Mouse (Mus musculus) cerebellum, adult 2 months (tissue): ENCODE data around the gene Plekhf1. TPM values are rescaled to one million over a fixed set of nuclear protein-coding genes. Genes with fewer than 3 reads are reported as not detected.

Source experiments
- DNase-seq, 2 experiments: peaks; one replicate each; pipeline ENCODE4 v3.0.0; 2021
- H3K27ac ChIP-seq: fragments of 200-500 bp; 2 replicates; pipeline ENCODE4 v1.5.1; 2012; ENCODE audit warnings: low read length, control low read depth, inconsistent platforms; ENCODE audit not compliant: insufficient read depth
- H3K27me3 ChIP-seq: fragments of 200-500 bp; 2 replicates; pipeline ENCODE4 v1.6.1; 2012; ENCODE audit warnings: inconsistent platforms, mild to moderate bottlenecking, low read length, moderate library complexity; ENCODE audit not compliant: control insufficient read depth, insufficient read depth
- H3K4me1 ChIP-seq: fragments of 200-500 bp; 2 replicates; pipeline ENCODE4 v1.6.1; 2011; ENCODE audit warnings: low read length; ENCODE audit not compliant: control insufficient read depth, insufficient read depth
- H3K4me3 ChIP-seq: fragments of 200-500 bp; replicated peaks from 2 replicates; pipeline ENCODE3; 2011; ENCODE audit warnings: mild to moderate bottlenecking, low read depth, low read length, control low read depth; ENCODE audit not compliant: insufficient read depth
- CTCF ChIP-seq: fragments of 200-500 bp; IDR thresholded peaks from 2 replicates; pipeline ENCODE4 v1.5.1; 2011; ENCODE audit warnings: low read depth, mild to moderate bottlenecking, control low read depth, low read length, moderate library complexity, borderline replicate concordance; ENCODE audit not compliant: insufficient read depth
- POLR2A ChIP-seq: fragments of 200-500 bp; IDR thresholded peaks from 2 replicates; pipeline ENCODE4 v1.6.1; 2011; ENCODE audit warnings: low read length, control low read depth, borderline replicate concordance; ENCODE audit not compliant: insufficient read depth
- WGBS: fragments of 180-500 bp; shearing (Covaris S2); methylation state at CpG from one replicate; pipeline ENCODE4 v1.1.7; 2018; 5-methylcytosine and 5-hydroxymethylcytosine counted together
- polyA plus RNA-seq: library from polyadenylated mRNA; depleted of rRNA; stranded (reverse); fragments of >200 nt; gene quantifications from 2 replicates; pipeline ENCODE4 v1.2.3, GENCODE M21; 2012

Plekhf1 gene
- polyA plus RNA-seq, 1 experiment, result 8.2 TPM

- DNase-seq, result no peak
- Histone ChIP-seq H3K27me3 (no peaks in the 10 kb centered on the region), H3K4me1 (peaks cover 7% of the 10 kb centered on the region; the same call in 1 of the 2 replicates), H3K27ac (no peak overlapping the region), H3K4me3 (no peak overlapping the region)
- TF ChIP-seq CTCF (no peak), POLR2A (no peak)
- 86% methylated on average over 8 of the region's 8 CpGs for WGBS
These were observed 39.3 kb downstream of the Plekhf1 start for GRCm38 (mm10) chr7:38188281-38189075.

GRCm38 (mm10) chr7:38187796-38188195 lies 40.0 kb downstream of the Plekhf1 start:
- WGBS, result 31% methylated on average over 4 of the region's 4 CpGs
- no peak overlapping the region for H3K27ac ChIP-seq
- H3K4me3 ChIP-seq, result no peak overlapping the region
- TF ChIP-seq POLR2A (no peak), CTCF (no peak)
- H3K27me3 ChIP-seq, result no peaks in the 10 kb centered on the region
- peak in 1 of 2 experiments; percentile 37 for DNase-seq
- H3K4me1 ChIP-seq, result peaks cover 7% of the 10 kb centered on the region; the same call in 1 of the 2 replicates

GRCm38 (mm10) chr7:38186861-38187260 lies 41.0 kb downstream of the Plekhf1 start:
- no peak for DNase-seq
- TF ChIP-seq CTCF, result no peak
- TF ChIP-seq POLR2A, result no peak
- WGBS, result 85% methylated on average over 4 of the region's 4 CpGs
- Histone ChIP-seq H3K4me3 (no peak overlapping the region), H3K27me3 (no peaks in the 10 kb centered on the region), H3K27ac (no peak overlapping the region), H3K4me1 (peaks cover 7% of the 10 kb centered on the region; the same call in 1 of the 2 replicates)

GRCm38 (mm10) chr7:38184786-38185185 lies 43.0 kb downstream of the Plekhf1 start:
- no peak for TF ChIP-seq POLR2A
- TF ChIP-seq CTCF, result no peak
- no peak for DNase-seq
- H3K4me3 ChIP-seq, result no peak overlapping the region
- no peaks in the 10 kb centered on the region for H3K27me3 ChIP-seq
- peaks cover 7% of the 10 kb centered on the region; the same call in 1 of the 2 replicates for H3K4me1 ChIP-seq
- no peak overlapping the region for H3K27ac ChIP-seq
- WGBS, result 65% methylated on average over 6 of the region's 6 CpGs

- Histone ChIP-seq H3K4me1 (peaks cover 7% of the 10 kb centered on the region; the same call in 1 of the 2 replicates), H3K4me3 (peak overlapping the region; percentile 80), H3K27ac (peak overlapping the region; percentile 75; the same call in 1 of the 2 replicates), H3K27me3 (no peaks in the 10 kb centered on the region)
- 4% methylated on average over 1 of the region's 1 CpGs for WGBS
- no peak for DNase-seq
- TF ChIP-seq POLR2A (no peak), CTCF (no peak)
These were observed 43.4 kb downstream of the Plekhf1 start for GRCm38 (mm10) chr7:38184418-38184745.

- Histone ChIP-seq H3K4me3 (peak overlapping the region; percentile 80), H3K27ac (peak overlapping the region; percentile 75), H3K27me3 (no peaks in the 10 kb centered on the region), H3K4me1 (peaks cover 7% of the 10 kb centered on the region; the same call in 1 of the 2 replicates)
- TF ChIP-seq CTCF, result no peak
- TF ChIP-seq POLR2A, result peak; percentile 78
- 1% methylated on average over 36 of the region's 36 CpGs for WGBS
- DNase-seq, result peak; percentile 93 to 95
These were observed 44.0 kb downstream of the Plekhf1 start for GRCm38 (mm10) chr7:38183709-38184417.

GRCm38 (mm10) chr7:38182962-38183687 lies 44.7 kb downstream of the Plekhf1 start, which contains the start of gene 1600014C10Rik:
Gene 1600014C10Rik, plus strand, starts transcription at chr7:38183217.
- peak within 1 kb of the TSS; percentile 80 for H3K4me3 ChIP-seq
- 4% methylated on average over 28 of the region's 28 CpGs for WGBS
- H3K27ac ChIP-seq, result peak within 1 kb of the TSS; percentile 75
- DNase-seq, result peak in 1 of 2 experiments; percentile 41
- no peaks in the 10 kb centered on the region for H3K27me3 ChIP-seq
- no peak for TF ChIP-seq CTCF
- no peak for TF ChIP-seq POLR2A
- peaks cover 7% of the 10 kb centered on the region; the same call in 1 of the 2 replicates for H3K4me1 ChIP-seq
